Comparison of ENCODE assay signal across 19 mouse cellular contexts in genomic region chr9:56664136-56664535, GRCm38 (mm10).
DNase-seq lines count a peak whose midpoint lies in the region; ATAC-seq and TF ChIP-seq lines count a peak whose summit lies in the region.
"Had no signal": no experiment of that assay in that cellular context is flagged by ENCODE, and none has a peak within 500 bp of the region (broad histone marks: within the 10 kb centered on the region; RNA-seq: fewer than 3 reads in every experiment).

No protein-coding gene starts in this region.

- H3K79me2 ChIP-seq in MEL (ENCODE audit: control insufficient read depth, insufficient read depth, low read length, poor library complexity), result no peaks in the 10 kb centered on the region

- WGBS in embryonic facial prominence, embryonic 14.5 days, result 68% methylated on average over 3 of the region's 5 CpGs

- TF ChIP-seq POLR2A in MEL (IDR thresholded peaks at IDR 0.05; ENCODE audit: control insufficient read depth in 1 of 2, insufficient read depth in 1 of 2, low read depth in 1 of 2, low read length in 2 of 2, poor library complexity in 1 of 2), result no peak

- no peaks in the 10 kb centered on the region for H3K27me3 ChIP-seq in MEL (ENCODE audit: control insufficient read depth in 1 of 2, insufficient read depth in 2 of 2, low read length in 2 of 2)
- H3K27me3 ChIP-seq in embryonic facial prominence, embryonic 14.5 days (replicated peaks; ENCODE audit: control insufficient read depth, insufficient read depth, low read length), result no peaks in the 10 kb centered on the region
- H3K27me3 ChIP-seq: kidney, embryonic 15.5 days; neural tube, embryonic 15.5 days had no signal

- H3K27ac ChIP-seq in layer of hippocampus, adult 2 months, result peak overlapping the region; percentile 98
- no peak overlapping the region for H3K27ac ChIP-seq in MEL (ENCODE audit: control insufficient read depth, low read depth, low read length)
- no peak overlapping the region for H3K27ac ChIP-seq in embryonic facial prominence, embryonic 14.5 days (replicated peaks; ENCODE audit: low read depth, low read length)
- H3K27ac ChIP-seq: hindbrain, embryonic 13.5 days; kidney, embryonic 15.5 days; macrophage; neural tube, embryonic 15.5 days had no signal

- TF ChIP-seq RAD21 in MEL (IDR thresholded peaks at IDR 0.05; ENCODE audit: low read depth, low read length), result no peak

- H3K4me3 ChIP-seq in layer of hippocampus, adult 2 months, result no peak overlapping the region
- H3K4me3 ChIP-seq in MEL (ENCODE audit: control insufficient read depth in 1 of 2, insufficient read depth in 1 of 2, low read depth in 2 of 2, low read length in 2 of 2), result no peak overlapping the region
- H3K4me3 ChIP-seq in embryonic facial prominence, embryonic 14.5 days (ENCODE audit: low read depth, low read length), result no peak overlapping the region
- H3K4me3 ChIP-seq: erythroblast, embryonic 14.5 days; heart, embryonic 12.5 days; hindbrain, embryonic 13.5 days; kidney, embryonic 15.5 days; neural tube, embryonic 15.5 days had no signal

- no peaks in the 10 kb centered on the region for H3K9me3 ChIP-seq in MEL (replicated peaks; ENCODE audit: insufficient read depth, low read length)
- H3K9me3 ChIP-seq in embryonic facial prominence, embryonic 14.5 days (ENCODE audit: control insufficient read depth, low read length), result no peaks in the 10 kb centered on the region
- H3K9me3 ChIP-seq: heart, embryonic 12.5 days; hindbrain, embryonic 13.5 days; kidney, embryonic 15.5 days; neural tube, embryonic 15.5 days had no signal

- H3K9ac ChIP-seq in MEL (ENCODE audit: control insufficient read depth, low read depth, low read length, poor library complexity, severe bottlenecking), result no peak overlapping the region
- no peak overlapping the region for H3K9ac ChIP-seq in embryonic facial prominence, embryonic 14.5 days (ENCODE audit: low read depth, low read length)
- H3K9ac ChIP-seq: heart, embryonic 12.5 days; hindbrain, embryonic 13.5 days; kidney, embryonic 15.5 days; neural tube, embryonic 15.5 days had no signal

- no peak overlapping the region for H3K4me2 ChIP-seq in embryonic facial prominence, embryonic 14.5 days (ENCODE audit: low read depth, low read length)
- H3K4me2 ChIP-seq: heart, embryonic 12.5 days; hindbrain, embryonic 13.5 days; kidney, embryonic 15.5 days; neural tube, embryonic 15.5 days had no signal

- ATAC-seq in embryonic facial prominence, embryonic 14.5 days (ENCODE audit: low read depth), result peak; percentile 11; the same call in 1 of the 2 replicates
- no peak for ATAC-seq in erythroid progenitor cell, adult 5-6 weeks (replicated peaks; ENCODE audit: low FRiP score, poor library complexity, severe bottlenecking)

- H3K4me1 ChIP-seq in MEL (ENCODE audit: control insufficient read depth in 1 of 2, insufficient read depth in 2 of 2, low read length in 2 of 2), result no peaks in the 10 kb centered on the region
- H3K4me1 ChIP-seq in embryonic facial prominence, embryonic 14.5 days (ENCODE audit: control insufficient read depth, insufficient read depth, low read length), result no peaks in the 10 kb centered on the region
- H3K4me1 ChIP-seq: heart, embryonic 12.5 days; kidney, embryonic 15.5 days had no signal

- DNase-seq in embryo, embryonic 10 days (ENCODE audit: low spot score), result peak; percentile 43
- no peak for DNase-seq in embryo, embryonic 9.5 days (ENCODE audit: extremely low spot score)
- no peak for DNase-seq in layer of hippocampus, adult 2 months (ENCODE audit: low spot score in 2 of 2)
- no peak for DNase-seq in layer of hippocampus, adult 9-11 months
- peak; percentile 8 for DNase-seq in MEL (ENCODE audit: low read depth, low spot score)
- DNase-seq in embryonic facial prominence, embryonic 14.5 days (ENCODE audit: low spot score), result peak; percentile 75
- no peak for DNase-seq in thymus, postnatal 10 days (ENCODE audit: low spot score in 2 of 2)
- DNase-seq: adrenal gland, postnatal 25 days; B cell, adult 2 months; cerebellum, postnatal 25 days; layer of hippocampus, postnatal 36 days; thymus, postnatal 25 days had no signal

- no peaks in the 10 kb centered on the region for H3K36me3 ChIP-seq in MEL (ENCODE audit: control insufficient read depth in 1 of 2, insufficient read depth in 2 of 2, low read length in 2 of 2)
- H3K36me3 ChIP-seq in embryonic facial prominence, embryonic 14.5 days (ENCODE audit: control insufficient read depth, insufficient read depth, low read length), result no peaks in the 10 kb centered on the region
- H3K36me3 ChIP-seq: heart, embryonic 12.5 days; hindbrain, embryonic 13.5 days; kidney, embryonic 15.5 days; neural tube, embryonic 15.5 days had no signal

- TF ChIP-seq EP300 in MEL (IDR thresholded peaks at IDR 0.05; ENCODE audit: low read depth in 1 of 2, low read length in 2 of 2), result no peak

- TF ChIP-seq CTCF in layer of hippocampus, adult 2 months (conservative IDR thresholded peaks at IDR 0.05), result no peak
- TF ChIP-seq CTCF in MEL (IDR thresholded peaks at IDR 0.05 in 2 of 3, conservative IDR thresholded peaks at IDR 0.05 in 1 of 3; ENCODE audit: control insufficient read depth in 1 of 3, insufficient read depth in 1 of 3, low read depth in 2 of 3, low read length in 3 of 3, poor library complexity in 1 of 3, severe bottlenecking in 1 of 3), result no peak

TF ChIP-seq in MEL, 35 proteins besides CTCF, POLR2A, EP300 and RAD21:
- TF ChIP-seq SMC3 (IDR thresholded peaks at IDR 0.05; ENCODE audit: low read depth, low read length) (no peak), JUND (IDR thresholded peaks at IDR 0.05; ENCODE audit: low read depth, low read length) (no peak), MAFK (IDR thresholded peaks at IDR 0.05; ENCODE audit: borderline replicate concordance, low read depth, low read length) (no peak), E2F4 (IDR thresholded peaks at IDR 0.05; ENCODE audit: borderline replicate concordance, low read depth, low read length) (no peak), UBTF (IDR thresholded peaks at IDR 0.05; ENCODE audit: borderline replicate concordance, insufficient read depth, low read depth, low read length) (no peak), KAT2A (conservative IDR thresholded peaks at IDR 0.05; ENCODE audit: low read depth, low read length) (no peak), ZNF384 (IDR thresholded peaks at IDR 0.05; ENCODE audit: low read depth, low read length) (no peak), TCF12 (IDR thresholded peaks at IDR 0.05; ENCODE audit: low read depth, low read length) (no peak), HCFC1 (IDR thresholded peaks at IDR 0.05; ENCODE audit: low read depth, low read length) (no peak), GATA1 (IDR thresholded peaks at IDR 0.05; ENCODE audit: low read depth, low read length) (no peak), MYB (IDR thresholded peaks at IDR 0.05; ENCODE audit: low read depth, low read length) (no peak), CHD2 (IDR thresholded peaks at IDR 0.05; ENCODE audit: low read length) (no peak), MEF2A (IDR thresholded peaks at IDR 0.05; ENCODE audit: extremely low read depth, insufficient replicate concordance, low read depth, low read length, poor library complexity, severe bottlenecking) (no peak), MYC (IDR thresholded peaks at IDR 0.05; ENCODE audit: low read depth, low read length) (no peak)

Comparison
In these comparisons a context has a peak if more than half of its experiments do, and no peak if none do; other contexts are left out.
1. DNase-seq: peak in embryo, embryonic 10 days (single experiment), MEL (single experiment) and embryonic facial prominence, embryonic 14.5 days (single experiment); none in embryo, embryonic 9.5 days (single experiment), layer of hippocampus, adult 2 months (0 of 2), layer of hippocampus, adult 9-11 months (single experiment) and thymus, postnatal 10 days (0 of 2).